Mouse (Mus musculus) left cerebral cortex, postnatal 36 days (tissue): ENCODE data around the gene Abat. TPM values are rescaled to one million over a fixed set of nuclear protein-coding genes. Genes with fewer than 3 reads are reported as not detected.
"Not testable (repeated sequence)": the region's sequence is repeated elsewhere in the genome, so short reads cannot be mapped to it uniquely, and the experiment has no call there.

Experiments used
- DNase-seq, 2 experiments: peaks; one replicate each; pipeline ENCODE4 v3.0.0; 2021 to 2022; ENCODE audit warnings: low spot score in 2 of 2, mixed read lengths in 1 of 2
- intact Hi-C: fragments of 180-260 bp; cut with DNase I; formaldehyde crosslinking; loops from one replicate; pipeline ENCODE4 v1.15.1; 2025
- total RNA-seq, 2 experiments: library from RNA; stranded (reverse); gene quantifications; 2 replicates each; pipeline ENCODE4 v1.2.3; 2021

Abat gene
- total RNA-seq, 2 experiments from 2014 or later, result 155 to 158 TPM

DNA sequence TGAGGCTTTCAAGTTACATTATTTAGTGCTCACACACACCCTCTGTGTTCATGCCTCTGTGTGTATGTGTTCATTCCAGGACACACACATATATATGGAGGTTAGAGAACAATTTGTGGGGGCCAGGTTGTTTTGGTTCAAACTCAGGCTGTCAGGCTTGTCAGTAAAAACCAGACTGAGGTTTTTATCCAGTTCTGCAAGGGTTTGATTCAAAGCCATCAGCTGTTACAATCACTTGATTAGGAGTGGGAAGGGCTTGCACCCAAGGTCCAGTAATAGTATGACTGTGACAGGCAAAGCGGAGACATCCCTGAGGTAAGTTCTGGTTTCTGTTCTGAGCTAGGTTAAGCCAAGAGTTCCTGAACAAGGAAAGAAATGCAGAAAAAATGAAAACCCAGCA is 16.2 kb downstream of the Abat start:
- DNase-seq, result no peak
- intact Hi-C loops, result no loop called here

DNA sequence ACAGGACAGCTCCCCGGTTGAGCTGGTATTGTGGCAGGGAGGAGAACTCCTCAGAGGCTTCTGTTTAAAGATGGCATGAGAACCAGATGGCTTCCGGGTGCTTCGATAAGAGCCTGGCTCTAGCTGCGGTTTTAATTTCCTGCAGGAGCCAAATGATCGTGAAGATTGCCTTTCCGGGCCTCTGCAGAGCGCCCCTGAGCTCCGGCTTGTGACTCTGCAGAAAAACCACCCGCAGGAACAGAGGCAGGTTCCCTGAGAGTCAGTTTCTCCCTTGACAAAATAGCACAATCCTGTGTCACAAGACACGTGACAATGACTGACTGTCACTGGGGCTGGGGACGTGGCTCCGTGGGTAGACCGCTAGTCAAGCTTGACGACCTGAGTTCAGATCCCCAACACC is 16.8 kb downstream of the Abat start:
- intact Hi-C loops, result no loop called here
- no peak for DNase-seq

DNA sequence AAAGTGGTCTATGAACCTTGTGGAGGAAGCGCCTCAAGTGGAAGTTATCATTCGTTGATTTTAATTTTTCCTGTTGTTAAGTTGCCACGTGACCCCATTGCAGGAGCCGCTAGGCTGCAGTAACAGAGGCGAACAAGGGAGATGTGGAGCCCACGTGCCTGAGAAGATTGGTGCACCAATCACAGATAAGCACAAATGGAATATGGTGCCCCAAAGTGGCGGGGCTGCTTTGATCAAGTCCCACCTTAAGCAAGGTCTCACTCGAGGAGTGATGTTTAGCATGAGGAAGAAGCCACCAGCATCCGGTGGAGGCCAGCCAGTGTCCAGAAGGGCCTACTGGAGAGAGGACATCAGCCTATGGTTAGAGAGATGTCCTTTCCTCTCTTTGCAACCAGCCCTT is 19.2 kb downstream of the Abat start:
- intact Hi-C loops, result no loop called here
- DNase-seq, result no peak

DNA sequence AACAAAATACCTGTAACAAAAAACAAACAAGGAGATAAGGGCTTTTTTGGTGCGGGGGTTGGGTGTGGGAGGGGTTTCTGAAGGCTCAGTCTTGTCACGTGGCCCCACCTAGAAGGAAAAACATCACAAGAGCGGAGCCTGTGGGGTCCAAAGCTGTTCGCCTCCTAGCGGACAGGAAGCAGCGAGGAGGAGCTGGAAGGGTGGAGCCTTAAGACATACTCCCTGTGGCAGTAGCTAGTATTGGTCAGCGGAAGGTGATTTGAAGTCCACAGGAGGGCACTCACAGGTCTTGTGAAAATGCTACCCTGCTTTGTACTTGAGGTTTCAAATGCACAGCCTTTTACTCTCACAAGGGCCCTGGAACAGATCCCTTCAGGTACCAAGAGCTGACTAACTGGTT is 19.7 kb downstream of the Abat start:
- DNase-seq, result no peak
- intact Hi-C loops, result no loop called here

- intact Hi-C loops, result no loop called here
- DNase-seq, result no peak
These were observed 20.2 kb downstream of the Abat start for GRCm38 (mm10) chr16:8533477-8533876.

DNA sequence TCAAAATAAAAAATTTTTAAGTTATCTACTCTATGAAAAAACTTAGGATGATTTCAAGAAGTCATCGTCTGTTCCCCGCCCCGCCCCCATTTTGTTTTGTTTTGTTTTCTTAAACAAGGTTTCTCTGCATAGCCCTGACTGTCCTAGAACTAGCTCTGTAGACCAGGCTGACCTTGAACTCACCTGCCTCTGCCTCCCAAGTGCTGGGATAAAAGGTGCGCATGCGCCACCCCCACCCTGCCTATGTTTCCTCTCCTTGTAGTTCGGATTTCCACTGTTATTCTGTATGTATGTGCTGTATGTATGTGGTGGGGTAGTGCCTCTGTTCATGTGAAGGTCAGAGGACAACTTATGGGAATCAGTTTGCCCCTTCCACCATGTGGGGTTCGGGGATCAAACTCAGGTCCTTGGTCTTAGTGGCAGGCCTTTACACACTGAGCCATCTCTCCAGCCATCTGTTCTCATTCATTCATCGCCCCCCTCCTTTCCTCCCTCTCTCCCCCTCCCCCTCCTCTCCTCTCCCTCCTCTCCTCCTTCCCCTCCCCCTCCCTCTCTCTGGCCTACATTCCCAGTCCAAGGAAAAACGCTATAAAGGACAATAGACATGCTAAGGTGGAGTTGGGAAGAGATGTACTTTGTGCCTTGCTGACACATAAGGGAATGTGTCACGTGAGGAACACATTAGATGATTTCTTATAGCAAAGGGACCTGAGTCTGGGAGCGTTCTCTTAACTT is 21.4 kb downstream of the Abat start:
- intact Hi-C loops, result no loop called here
- no peak for DNase-seq

- intact Hi-C loops, result no loop called here
- DNase-seq, result no peak
These were observed 22.2 kb downstream of the Abat start for GRCm38 (mm10) chr16:8535411-8535810.

GRCm38 (mm10) chr16:8539150-8539865 is 26.1 kb downstream of the Abat start:
- intact Hi-C loops, result no loop called here
- DNase-seq, result peak in 1 of 2 experiments; percentile 15

DNA sequence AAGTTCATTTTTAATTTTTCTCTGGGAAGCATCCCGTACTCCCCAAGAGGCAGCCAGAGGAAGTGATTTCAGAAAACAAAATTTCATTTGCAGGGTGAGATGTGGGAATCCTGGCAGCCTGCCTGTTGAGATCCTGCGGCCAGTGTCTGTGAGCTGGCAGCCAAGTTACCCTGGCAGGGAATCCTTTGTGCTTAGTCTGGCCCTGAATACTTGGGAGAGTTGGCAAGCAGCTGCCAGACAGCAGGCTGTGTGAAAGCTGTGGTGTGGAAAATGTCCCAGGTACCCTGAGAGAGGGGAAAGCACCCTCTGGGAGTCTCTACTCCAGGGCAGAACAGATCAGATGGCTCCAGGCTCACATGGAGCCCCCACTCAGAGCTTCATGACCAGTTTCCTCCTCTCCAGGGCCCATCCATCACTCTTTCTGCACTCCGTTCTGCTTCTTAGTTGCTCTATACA is 27.7 kb downstream of the Abat start:
- DNase-seq, result peak; percentile 77 to 78
- intact Hi-C loops, result no loop called here

DNA sequence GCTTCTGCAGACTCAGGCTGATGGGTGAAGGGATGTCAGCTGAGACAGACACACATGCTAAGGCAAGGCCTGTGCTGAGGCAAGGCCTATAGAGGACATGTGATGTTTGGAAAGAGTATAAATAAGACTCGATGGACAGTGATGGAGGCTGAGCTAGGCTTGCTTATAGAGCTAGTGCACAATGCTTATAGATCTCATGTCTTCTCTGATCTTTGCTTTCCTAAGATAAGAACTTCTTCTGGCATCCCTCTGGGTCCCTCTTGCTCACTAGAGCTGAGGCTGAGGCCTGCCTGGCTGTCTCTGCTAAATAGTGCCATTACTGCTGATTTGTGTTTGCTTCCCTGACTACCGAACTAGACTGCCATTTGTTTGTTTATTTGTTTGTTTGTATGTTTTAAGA is 34.6 kb downstream of the Abat start:
- no peak for DNase-seq
- intact Hi-C loops, result no loop called here

DNA sequence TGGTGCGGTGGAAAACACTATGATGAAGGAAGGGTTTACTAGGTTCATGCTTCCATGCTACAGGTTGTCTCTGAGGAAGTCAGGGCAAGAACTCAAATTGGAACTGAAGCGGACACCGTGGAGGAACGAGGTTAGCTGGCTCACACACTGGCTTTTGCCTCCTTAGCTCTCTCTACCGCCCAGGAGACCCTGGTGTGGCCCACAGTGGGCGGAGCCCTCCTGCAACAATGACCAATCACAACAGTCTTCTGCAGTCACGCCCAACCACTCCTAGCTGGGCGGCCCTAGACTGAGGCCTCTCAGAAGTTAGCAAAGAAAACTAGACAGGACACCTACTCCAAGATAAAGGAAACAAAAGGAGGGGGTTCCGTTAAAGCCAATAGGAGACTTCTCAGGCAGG is 36.3 kb downstream of the Abat start:
- DNase-seq, result no peak
- intact Hi-C loops, result no loop called here

DNA sequence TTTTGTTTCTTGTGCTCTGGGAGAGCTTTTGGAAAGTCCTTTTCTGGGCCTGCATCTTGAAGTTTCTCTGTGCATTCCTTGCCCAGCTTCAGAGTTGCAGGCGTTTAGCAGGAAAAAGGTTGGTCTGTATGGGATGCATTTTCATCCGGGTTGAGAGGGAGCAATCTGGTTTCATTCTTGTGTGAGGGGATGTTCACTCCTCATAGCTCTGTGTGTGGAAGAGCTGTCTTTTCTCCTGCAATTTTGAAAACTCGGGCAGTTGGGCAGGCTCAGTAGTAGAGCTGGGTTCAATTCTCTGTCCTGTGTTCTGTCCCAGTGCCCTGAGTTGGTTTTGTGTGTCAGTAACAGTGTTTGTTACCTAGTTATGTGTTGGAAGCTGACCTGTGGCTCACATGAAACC is 41.1 kb downstream of the Abat start:
- intact Hi-C loops, result loop anchor here (5.0 kb wide), 1 partner anchor 1838 kb away; no protein-coding TSS in a partner anchor
- no peak for DNase-seq

DNA sequence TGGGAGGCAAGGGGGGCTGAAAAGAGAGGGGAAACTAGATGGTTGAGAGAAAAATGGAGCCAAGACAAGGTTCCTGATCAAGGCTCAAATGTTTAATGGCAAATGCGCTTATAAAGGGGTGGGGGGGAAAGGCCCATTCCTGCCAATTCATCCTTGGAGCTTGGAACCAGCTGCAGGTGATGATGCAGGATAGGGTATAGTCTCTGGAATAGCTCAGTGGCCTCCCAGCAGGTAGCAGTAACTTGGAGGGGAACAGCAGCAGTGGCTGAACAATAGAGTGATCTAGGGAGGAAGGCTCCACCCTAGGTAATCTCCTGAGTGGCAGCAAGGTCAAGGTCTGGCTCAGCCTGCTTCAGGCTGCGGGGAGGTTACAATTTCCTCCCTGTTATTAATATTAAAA is 41.5 kb downstream of the Abat start:
- intact Hi-C loops, result loop anchor here (5.0 kb wide), 1 partner anchor 1838 kb away; no protein-coding TSS in a partner anchor
- not testable (repeated sequence) for DNase-seq

GRCm38 (mm10) chr16:8555371-8555770 is 42.1 kb downstream of the Abat start:
- DNase-seq, intact Hi-C loops: not testable (repeated sequence)

- intact Hi-C loops, result no loop called here
- DNase-seq, result no peak
These were observed 46.9 kb downstream of the Abat start for GRCm38 (mm10) chr16:8560079-8560478.

DNA sequence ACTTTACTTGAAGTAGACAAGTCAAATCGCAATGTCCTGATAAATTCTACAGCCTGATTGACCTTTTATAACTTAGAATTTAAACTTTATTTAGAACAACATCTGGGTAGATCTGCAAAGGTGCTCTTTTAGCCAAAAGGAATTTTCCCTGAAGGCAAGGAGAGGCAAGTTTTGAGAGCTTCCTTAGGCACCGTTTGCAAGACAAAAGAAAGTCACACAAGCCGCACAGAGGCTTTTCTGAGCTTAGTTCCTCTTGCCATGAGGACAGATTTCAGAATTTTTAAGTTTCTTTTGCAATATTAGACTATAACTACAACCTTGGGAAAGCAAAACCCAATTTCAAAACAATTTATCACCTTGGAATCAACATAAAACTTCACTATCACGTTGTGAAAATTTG is 47.9 kb downstream of the Abat start:
- DNase-seq, intact Hi-C loops: not testable (repeated sequence)

DNA sequence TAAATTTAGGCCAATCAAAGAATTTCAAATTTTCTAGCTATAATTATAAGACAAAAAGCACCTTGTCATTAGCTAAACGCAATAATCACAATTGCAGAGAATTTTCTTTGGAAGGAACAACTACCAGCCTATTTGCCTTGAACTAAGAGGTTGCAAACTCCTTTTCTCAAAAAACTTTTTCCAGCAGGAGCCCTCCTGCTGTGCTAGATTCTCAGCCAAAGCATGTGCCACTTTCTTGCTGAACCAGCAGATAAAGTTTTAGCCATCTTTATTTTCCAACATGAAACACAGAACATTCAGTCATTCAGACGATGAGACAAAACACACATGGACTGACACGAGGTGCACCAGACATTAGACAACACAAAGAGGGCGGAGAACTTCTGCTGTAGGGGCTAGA is 48.6 kb downstream of the Abat start:
- intact Hi-C loops, DNase-seq: not testable (repeated sequence)

- DNase-seq, intact Hi-C loops: not testable (repeated sequence)
These were observed 49.6 kb downstream of the Abat start for GRCm38 (mm10) chr16:8562827-8563226.

- DNase-seq, result no peak
- intact Hi-C loops, result no loop called here
These were observed 51.6 kb downstream of the Abat start for GRCm38 (mm10) chr16:8564836-8565235.

- intact Hi-C loops, result no loop called here
- no peak for DNase-seq
These were observed 52.3 kb downstream of the Abat start for GRCm38 (mm10) chr16:8565539-8565938.

DNA sequence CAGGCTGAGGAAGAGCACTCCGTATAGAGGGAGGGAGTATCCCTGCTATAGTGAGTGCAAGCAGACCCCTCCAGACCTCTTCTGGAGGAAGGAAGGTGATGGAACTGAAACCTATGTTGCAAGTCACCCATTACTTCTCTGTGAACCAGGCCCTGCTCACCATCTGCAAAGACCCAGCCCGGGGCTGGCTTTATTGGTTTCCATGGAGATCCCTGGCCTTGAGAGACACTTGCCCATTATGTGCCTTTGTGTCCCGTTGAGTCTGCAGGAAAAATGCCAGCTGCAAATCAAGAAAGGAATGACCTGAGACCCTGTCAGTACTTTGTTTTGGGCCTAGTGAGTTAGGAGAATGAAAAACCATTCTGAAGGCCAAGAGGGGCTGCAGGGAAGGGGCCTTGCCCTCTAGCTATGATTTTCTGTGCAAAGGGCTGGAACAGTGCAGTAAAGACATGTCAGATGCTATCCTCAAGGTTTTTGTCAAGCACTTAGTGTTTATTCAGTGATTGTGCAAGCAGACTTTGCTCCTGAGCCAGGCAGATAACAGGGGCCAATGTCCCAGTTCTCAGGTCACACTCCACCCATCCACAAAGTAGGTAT is 53.0 kb downstream of the Abat start:
- intact Hi-C loops, result no loop called here
- no peak for DNase-seq
